Mouse (Mus musculus): Measurements from ENCODE around the gene Ddx19b. TPM values are rescaled to one million over a fixed set of nuclear protein-coding genes. Genes with fewer than 3 reads are reported as not detected.

Ddx19b gene
- polyA plus RNA-seq, 1 experiment from 2014 or later = 5.5 TPM

DNA sequence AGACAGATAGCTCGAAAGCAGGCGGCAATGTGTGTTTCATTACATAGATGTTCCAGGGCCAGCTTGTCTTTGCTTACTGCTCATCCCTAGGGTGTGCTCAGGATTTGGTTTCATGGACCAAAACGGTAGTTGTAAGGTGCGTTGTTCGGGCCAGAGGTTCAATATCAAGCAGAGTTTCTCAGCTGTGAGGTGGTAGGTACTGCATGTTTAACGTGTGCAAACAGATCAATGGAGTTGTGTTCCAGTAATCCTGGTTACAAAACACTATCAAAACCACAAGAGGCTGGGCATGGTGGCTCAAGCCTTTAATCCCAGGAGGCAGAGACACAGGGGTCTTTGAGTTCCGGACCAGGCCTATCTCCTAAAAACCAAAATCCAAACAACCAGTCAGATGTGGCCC lies 17.6 kb upstream of the Ddx19b start:
- H3K27ac ChIP-seq (replicated peaks; ENCODE audit: low read depth, low read length) = no peak overlapping the region
- no peaks in the 10 kb centered on the region for H3K4me1 ChIP-seq (ENCODE audit: control insufficient read depth, insufficient read depth, low read length)
- no peak overlapping the region for H3K4me3 ChIP-seq (ENCODE audit: low read depth, low read length)
- H3K4me2 ChIP-seq (ENCODE audit: low read depth, low read length) = no peak overlapping the region
- peaks cover 100% of the 10 kb centered on the region for H3K36me3 ChIP-seq (ENCODE audit: control insufficient read depth, insufficient read depth, low read length)
- no peak overlapping the region for H3K9ac ChIP-seq (ENCODE audit: low read depth, low read length)
- DNase-seq (ENCODE audit: low spot score) (no peak), ATAC-seq (ENCODE audit: low read depth) (no peak)
- H3K9me3 ChIP-seq (ENCODE audit: control insufficient read depth, low read length) = no peaks in the 10 kb centered on the region
- WGBS = 98% methylated on average over 7 of the region's 7 CpGs
- H3K27me3 ChIP-seq (replicated peaks; ENCODE audit: control insufficient read depth, insufficient read depth, low read length) = no peaks in the 10 kb centered on the region

DNA sequence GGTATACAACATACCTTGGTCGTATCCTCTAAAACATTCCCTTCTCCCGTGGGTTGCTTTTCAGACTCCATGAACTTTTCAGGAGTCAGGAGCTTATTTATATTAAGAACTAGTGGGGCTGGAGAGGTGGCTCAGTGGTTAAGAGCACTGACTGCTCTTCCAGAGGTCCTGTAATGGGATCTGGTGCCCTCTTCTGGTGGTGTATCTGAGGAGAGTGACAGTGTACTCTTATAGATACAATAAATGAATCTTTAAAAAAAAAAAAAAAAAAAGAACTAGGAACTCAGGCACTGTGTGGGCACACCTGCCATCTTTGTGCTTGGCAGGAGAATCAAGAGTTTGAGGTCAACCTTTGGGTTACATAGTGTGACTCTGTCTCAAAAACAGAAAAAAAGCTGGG lies 17.1 kb upstream of the Ddx19b start:
- DNase-seq (ENCODE audit: low spot score) = no peak
- Histone ChIP-seq H3K4me2 (ENCODE audit: low read depth, low read length) (no peak overlapping the region), H3K9ac (ENCODE audit: low read depth, low read length) (no peak overlapping the region), H3K4me1 (ENCODE audit: control insufficient read depth, insufficient read depth, low read length) (no peaks in the 10 kb centered on the region), H3K27ac (replicated peaks; ENCODE audit: low read depth, low read length) (no peak overlapping the region), H3K36me3 (ENCODE audit: control insufficient read depth, insufficient read depth, low read length) (peaks cover 100% of the 10 kb centered on the region), H3K27me3 (replicated peaks; ENCODE audit: control insufficient read depth, insufficient read depth, low read length) (no peaks in the 10 kb centered on the region), H3K4me3 (ENCODE audit: low read depth, low read length) (no peak overlapping the region), H3K9me3 (ENCODE audit: control insufficient read depth, low read length) (no peaks in the 10 kb centered on the region)
- ATAC-seq (ENCODE audit: low read depth) = no peak
- 94% methylated on average over 2 of the region's 2 CpGs for WGBS

DNA sequence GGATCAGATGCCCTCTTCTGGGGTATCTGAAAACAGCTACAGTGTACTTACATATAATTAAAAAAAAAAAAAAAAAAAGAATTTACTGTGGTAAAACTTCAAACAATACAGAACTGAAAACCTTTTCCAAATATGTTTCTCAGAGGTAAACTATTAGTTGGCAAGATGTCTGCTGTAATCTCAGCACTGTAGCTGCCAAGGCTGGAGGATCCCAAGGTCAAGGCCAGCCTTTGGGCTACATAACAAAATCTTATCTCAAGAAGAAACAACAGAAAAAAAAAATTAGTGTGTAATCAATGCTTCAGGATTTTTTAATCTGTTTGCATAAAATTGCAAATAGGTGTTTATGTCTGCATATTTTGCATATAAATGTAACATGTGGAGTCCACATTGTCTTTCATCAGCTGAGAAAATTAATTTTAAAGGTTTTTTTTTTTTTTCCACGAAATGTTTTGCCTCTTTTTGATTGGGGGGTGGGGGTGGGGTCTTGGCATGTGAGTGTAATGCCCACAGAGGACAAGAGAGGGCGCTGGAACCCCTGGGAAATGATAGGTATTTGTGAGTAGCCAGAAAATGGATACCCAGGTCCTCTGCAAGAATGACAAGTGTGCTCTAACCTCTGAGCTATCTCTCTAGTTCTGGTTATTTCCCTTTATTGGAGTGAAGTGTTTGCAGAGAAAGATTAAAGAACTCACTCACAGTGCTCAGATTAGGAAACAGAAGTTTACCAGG lies 12.6 kb upstream of the Ddx19b start:
- WGBS = 39% methylated on average over 2 of the region's 2 CpGs
- Histone ChIP-seq H3K9ac (ENCODE audit: low read depth, low read length) (no peak overlapping the region), H3K4me1 (ENCODE audit: control insufficient read depth, insufficient read depth, low read length) (no peaks in the 10 kb centered on the region), H3K9me3 (ENCODE audit: control insufficient read depth, low read length) (no peaks in the 10 kb centered on the region), H3K27ac (replicated peaks; ENCODE audit: low read depth, low read length) (no peak overlapping the region), H3K27me3 (replicated peaks; ENCODE audit: control insufficient read depth, insufficient read depth, low read length) (no peaks in the 10 kb centered on the region), H3K36me3 (ENCODE audit: control insufficient read depth, insufficient read depth, low read length) (peaks cover 97% of the 10 kb centered on the region), H3K4me3 (ENCODE audit: low read depth, low read length) (no peak overlapping the region), H3K4me2 (ENCODE audit: low read depth, low read length) (no peak overlapping the region)
- ATAC-seq (ENCODE audit: low read depth) (no peak), DNase-seq (ENCODE audit: low spot score) (no peak)

DNA sequence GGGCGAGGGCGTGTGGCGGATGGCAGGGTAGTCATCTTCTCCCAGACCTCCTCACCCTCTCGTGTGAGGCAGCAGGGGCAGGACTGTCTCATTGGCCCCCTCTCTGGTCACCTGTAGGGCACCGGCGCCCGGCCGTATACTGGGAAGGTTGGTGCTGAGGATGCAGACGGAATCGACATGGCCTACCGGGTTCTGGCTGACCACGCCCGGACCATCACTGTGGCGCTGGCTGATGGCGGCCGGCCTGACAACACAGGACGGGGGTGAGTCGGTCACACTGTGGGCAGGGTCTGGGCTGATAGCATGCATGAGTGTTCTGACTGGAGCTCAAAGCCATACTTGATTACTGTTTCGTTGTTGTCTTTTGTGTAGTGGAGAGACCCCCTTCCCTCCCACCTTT lies 11.0 kb upstream of the Ddx19b start:
- peaks cover 97% of the 10 kb centered on the region for H3K36me3 ChIP-seq (ENCODE audit: control insufficient read depth, insufficient read depth, low read length)
- H3K4me3 ChIP-seq (ENCODE audit: low read depth, low read length) = no peak overlapping the region
- no peaks in the 10 kb centered on the region for H3K4me1 ChIP-seq (ENCODE audit: control insufficient read depth, insufficient read depth, low read length)
- DNase-seq (ENCODE audit: low spot score) (no peak), ATAC-seq (ENCODE audit: low read depth) (no peak)
- 97% methylated on average over 18 of the region's 19 CpGs for WGBS
- no peaks in the 10 kb centered on the region for H3K9me3 ChIP-seq (ENCODE audit: control insufficient read depth, low read length)
- no peak overlapping the region for H3K27ac ChIP-seq (replicated peaks; ENCODE audit: low read depth, low read length)
- H3K9ac ChIP-seq (ENCODE audit: low read depth, low read length) = no peak overlapping the region
- no peaks in the 10 kb centered on the region for H3K27me3 ChIP-seq (replicated peaks; ENCODE audit: control insufficient read depth, insufficient read depth, low read length)
- H3K4me2 ChIP-seq (ENCODE audit: low read depth, low read length) = no peak overlapping the region

DNA sequence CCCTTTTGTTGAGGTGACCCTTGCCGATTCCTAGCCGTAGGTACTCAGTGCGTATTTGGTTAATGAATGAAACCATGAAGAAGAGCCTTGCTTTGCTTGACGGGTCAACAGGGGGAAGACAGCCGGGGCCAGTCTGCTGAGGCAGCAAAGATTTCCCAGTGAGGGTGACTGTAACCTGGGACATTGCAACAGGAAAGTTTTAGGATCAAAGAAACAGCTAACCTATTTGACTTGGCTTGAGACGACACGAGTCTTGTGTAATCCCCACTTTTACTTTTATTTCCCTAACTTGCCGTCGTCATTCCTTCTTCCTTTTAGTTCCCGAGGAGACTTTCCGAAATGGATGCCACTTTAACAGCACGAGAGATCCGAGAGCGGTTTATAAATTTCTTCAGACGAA lies 5.0 kb upstream of the Ddx19b start:
- H3K4me3 ChIP-seq (ENCODE audit: low read depth, low read length) = no peak overlapping the region
- no peaks in the 10 kb centered on the region for H3K9me3 ChIP-seq (ENCODE audit: control insufficient read depth, low read length)
- H3K36me3 ChIP-seq (ENCODE audit: control insufficient read depth, insufficient read depth, low read length) = peaks cover 51% of the 10 kb centered on the region
- no peak overlapping the region for H3K9ac ChIP-seq (ENCODE audit: low read depth, low read length)
- DNase-seq (ENCODE audit: low spot score) (no peak), ATAC-seq (ENCODE audit: low read depth) (no peak)
- peaks cover 15% of the 10 kb centered on the region for H3K4me1 ChIP-seq (ENCODE audit: control insufficient read depth, insufficient read depth, low read length)
- no peak overlapping the region for H3K27ac ChIP-seq (replicated peaks; ENCODE audit: low read depth, low read length)
- no peak overlapping the region for H3K4me2 ChIP-seq (ENCODE audit: low read depth, low read length)
- 94% methylated on average over 15 of the region's 15 CpGs for WGBS
- no peaks in the 10 kb centered on the region for H3K27me3 ChIP-seq (replicated peaks; ENCODE audit: control insufficient read depth, insufficient read depth, low read length)

DNA sequence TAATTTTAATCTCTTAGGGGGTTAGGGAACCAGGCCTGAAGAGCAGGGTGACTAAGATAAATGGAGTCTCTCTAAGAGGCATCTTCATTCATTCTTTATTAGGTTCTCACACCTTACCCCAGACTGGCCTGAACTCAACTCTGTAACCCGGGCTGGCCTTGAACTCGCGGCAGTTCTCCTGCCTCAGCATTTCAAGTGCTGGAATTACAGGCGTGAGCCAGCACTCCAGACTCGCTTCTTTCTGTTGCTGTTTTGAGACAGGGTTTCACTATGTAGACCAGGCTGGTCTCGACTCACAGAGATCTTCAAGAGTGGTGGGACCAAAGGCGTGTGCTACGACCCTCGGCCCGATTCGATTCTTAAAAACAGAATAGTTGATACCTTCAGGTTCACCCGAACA lies 2.7 kb upstream of the Ddx19b start:
- Histone ChIP-seq H3K27ac (replicated peaks; ENCODE audit: low read depth, low read length) (peak overlapping the region; percentile 50; the same call in 1 of the 2 replicates), H3K4me3 (ENCODE audit: low read depth, low read length) (peak overlapping the region; percentile 63), H3K9ac (ENCODE audit: low read depth, low read length) (peak overlapping the region; percentile 77), H3K9me3 (ENCODE audit: control insufficient read depth, low read length) (no peaks in the 10 kb centered on the region), H3K36me3 (ENCODE audit: control insufficient read depth, insufficient read depth, low read length) (peaks cover 31% of the 10 kb centered on the region), H3K4me2 (ENCODE audit: low read depth, low read length) (peak overlapping the region; percentile 74), H3K27me3 (replicated peaks; ENCODE audit: control insufficient read depth, insufficient read depth, low read length) (peaks cover 4% of the 10 kb centered on the region; the same call in 1 of the 2 replicates), H3K4me1 (ENCODE audit: control insufficient read depth, insufficient read depth, low read length) (peaks cover 15% of the 10 kb centered on the region)
- ATAC-seq (ENCODE audit: low read depth) = 0 out of 2 replicates have a peak, but pooled peaks have one; percentile 0
- 21% methylated on average over 12 of the region's 12 CpGs for WGBS
- DNase-seq (ENCODE audit: low spot score) = peak; percentile 15

DNA sequence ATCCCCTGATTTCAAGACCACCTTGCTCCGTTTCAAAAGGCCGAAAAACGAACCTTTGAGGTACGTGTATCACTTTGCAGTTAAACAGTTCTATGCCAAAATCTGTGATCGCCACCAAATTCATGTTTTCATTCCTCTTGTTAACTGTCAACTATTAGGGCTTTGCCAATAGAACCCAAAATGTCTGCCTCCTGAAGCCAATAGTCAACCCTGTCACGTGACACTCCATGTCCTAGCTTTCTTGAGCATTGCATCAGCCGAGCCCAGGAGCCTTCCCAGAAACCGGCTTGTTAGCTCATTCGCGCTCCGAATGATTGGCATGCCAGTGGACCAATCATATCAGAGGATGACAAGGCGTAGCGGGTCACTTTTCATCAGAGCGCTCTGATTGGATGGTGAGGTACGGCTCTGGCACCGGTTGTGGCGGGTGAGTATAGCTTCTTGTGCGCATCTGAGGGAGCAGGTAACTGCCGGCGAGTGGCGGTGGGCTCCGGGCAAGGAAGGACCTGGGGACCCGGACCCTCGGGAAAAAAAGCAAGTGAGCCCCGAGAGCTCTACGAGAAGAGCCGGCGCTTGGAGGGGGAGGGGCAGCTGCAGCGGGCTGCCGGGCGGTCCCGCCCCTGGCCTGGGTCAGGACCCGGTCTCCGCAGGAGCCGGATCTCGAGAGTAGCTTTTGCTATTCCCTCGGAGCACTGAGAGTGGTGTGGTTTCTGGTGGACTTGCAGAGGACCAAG lies 2.1 kb upstream of the Ddx19b start:
- peaks cover 15% of the 10 kb centered on the region for H3K4me1 ChIP-seq (ENCODE audit: control insufficient read depth, insufficient read depth, low read length)
- peaks cover 25% of the 10 kb centered on the region for H3K36me3 ChIP-seq (ENCODE audit: control insufficient read depth, insufficient read depth, low read length)
- peak overlapping the region; percentile 74 for H3K4me2 ChIP-seq (ENCODE audit: low read depth, low read length)
- DNase-seq (ENCODE audit: low spot score) (peak; percentile 100), ATAC-seq (ENCODE audit: low read depth) (peak; percentile 100)
- peaks cover 4% of the 10 kb centered on the region; the same call in 1 of the 2 replicates for H3K27me3 ChIP-seq (replicated peaks; ENCODE audit: control insufficient read depth, insufficient read depth, low read length)
- peak overlapping the region; percentile 63 for H3K4me3 ChIP-seq (ENCODE audit: low read depth, low read length)
- peak overlapping the region; percentile 77 for H3K9ac ChIP-seq (ENCODE audit: low read depth, low read length)
- H3K27ac ChIP-seq (replicated peaks; ENCODE audit: low read depth, low read length) = peak overlapping the region; percentile 50; the same call in 1 of the 2 replicates
- WGBS = 7% methylated on average over 35 of the region's 37 CpGs
- H3K9me3 ChIP-seq (ENCODE audit: control insufficient read depth, low read length) = no peaks in the 10 kb centered on the region

DNA sequence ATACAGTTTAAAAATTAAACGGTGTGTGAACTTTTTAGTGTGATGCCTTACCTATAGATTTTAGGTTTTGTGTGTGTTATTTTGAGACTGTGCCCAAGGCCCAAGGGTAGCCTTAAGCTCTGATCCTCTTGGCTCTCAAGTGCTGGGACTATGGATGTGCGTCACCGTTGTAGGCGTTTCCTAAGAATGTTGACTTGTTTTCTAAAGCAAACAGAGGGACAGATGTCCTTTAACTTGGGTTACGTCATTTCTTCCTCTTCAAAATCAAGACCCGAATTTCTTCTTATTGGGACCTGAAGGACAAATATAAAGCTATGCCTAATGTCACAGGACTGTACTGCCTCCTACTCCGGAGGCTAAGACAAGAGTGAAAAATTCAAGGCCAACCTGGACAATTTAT lies 1.4 kb upstream of the Ddx19b start, which contains the start of gene Aars:
Gene Aars (plus strand): TSS at position 229 of the 400 bp plus-strand sequence.
- Histone ChIP-seq H3K36me3 (ENCODE audit: control insufficient read depth, insufficient read depth, low read length) (peaks cover 18% of the 10 kb centered on the region), H3K9me3 (ENCODE audit: control insufficient read depth, low read length) (no peaks in the 10 kb centered on the region), H3K27ac (replicated peaks; ENCODE audit: low read depth, low read length) (peak within 1 kb of the TSS; percentile 50; the same call in 1 of the 2 replicates), H3K4me3 (ENCODE audit: low read depth, low read length) (peak within 1 kb of the TSS; percentile 63), H3K4me1 (ENCODE audit: control insufficient read depth, insufficient read depth, low read length) (peaks cover 18% of the 10 kb centered on the region), H3K9ac (ENCODE audit: low read depth, low read length) (peak within 1 kb of the TSS; percentile 77), H3K4me2 (ENCODE audit: low read depth, low read length) (peak within 1 kb of the TSS; percentile 74), H3K27me3 (replicated peaks; ENCODE audit: control insufficient read depth, insufficient read depth, low read length) (peaks cover 4% of the 10 kb centered on the region; the same call in 1 of the 2 replicates)
- WGBS = 94% methylated on average over 7 of the region's 7 CpGs
- ATAC-seq (ENCODE audit: low read depth) = no peak
- no peak for DNase-seq (ENCODE audit: low spot score)

All from embryonic facial prominence, embryonic 14.5 days (tissue).